Comparison of ENCODE assay signal across 10 mouse cellular contexts in genomic region chr2:80275136-80275535, GRCm38 (mm10). TPM values are rescaled to one million over a fixed set of nuclear protein-coding genes. Genes with fewer than 3 reads are reported as not detected.
DNase-seq lines count a peak whose midpoint lies in the region; ATAC-seq and TF ChIP-seq lines count a peak whose summit lies in the region.
"Had no signal": no experiment of that assay in that cellular context is flagged by ENCODE, and none has a peak within 500 bp of the region (broad histone marks: within the 10 kb centered on the region; RNA-seq: fewer than 3 reads in every experiment).

No protein-coding gene starts in this region.

- no peak overlapping the region for H3K9ac ChIP-seq in forebrain, postnatal 0 days
- H3K9ac ChIP-seq in midbrain, embryonic 11.5 days (ENCODE audit: low read length) = no peak overlapping the region
- no peak overlapping the region for H3K9ac ChIP-seq in midbrain, embryonic 16.5 days (ENCODE audit: low read depth, low read length)
- H3K9ac ChIP-seq: hindbrain, embryonic 15.5 days had no signal

- no peak overlapping the region for H3K4me3 ChIP-seq in forebrain, postnatal 0 days (ENCODE audit: low read depth, low read length)
- H3K4me3 ChIP-seq in forebrain, embryonic 10.5 days = no peak overlapping the region
- no peak overlapping the region for H3K4me3 ChIP-seq in midbrain, embryonic 11.5 days (ENCODE audit: low read depth, low read length)
- no peak overlapping the region for H3K4me3 ChIP-seq in midbrain, embryonic 16.5 days (ENCODE audit: low read depth, low read length)
- H3K4me3 ChIP-seq: hindbrain, embryonic 15.5 days had no signal

- no peaks in the 10 kb centered on the region for H3K27me3 ChIP-seq in forebrain, postnatal 0 days (ENCODE audit: insufficient read depth, low read length)
- H3K27me3 ChIP-seq in forebrain, embryonic 10.5 days (ENCODE audit: poor library complexity, severe bottlenecking) = no peaks in the 10 kb centered on the region
- H3K27me3 ChIP-seq in midbrain, embryonic 11.5 days (ENCODE audit: control insufficient read depth, insufficient read depth, low read length) = no peaks in the 10 kb centered on the region
- no peaks in the 10 kb centered on the region for H3K27me3 ChIP-seq in midbrain, embryonic 16.5 days (ENCODE audit: control insufficient read depth, insufficient read depth, low read depth, low read length)
- H3K27me3 ChIP-seq: hindbrain, embryonic 15.5 days had no signal

- no peak for ATAC-seq in forebrain, postnatal 0 days
- peak; percentile 57; the same call in 1 of the 2 replicates for ATAC-seq in midbrain, embryonic 11.5 days (ENCODE audit: low FRiP score)
- ATAC-seq in midbrain, embryonic 16.5 days = no peak

- H3K9me3 ChIP-seq in forebrain, postnatal 0 days (ENCODE audit: low read length) = no peaks in the 10 kb centered on the region
- no peaks in the 10 kb centered on the region for H3K9me3 ChIP-seq in forebrain, embryonic 10.5 days
- H3K9me3 ChIP-seq in midbrain, embryonic 11.5 days (ENCODE audit: control insufficient read depth, low read length) = no peaks in the 10 kb centered on the region
- no peaks in the 10 kb centered on the region for H3K9me3 ChIP-seq in midbrain, embryonic 16.5 days (replicated peaks; ENCODE audit: control insufficient read depth, low read length, poor library complexity, severe bottlenecking)
- H3K9me3 ChIP-seq: hindbrain, embryonic 15.5 days had no signal

- no peak overlapping the region for H3K27ac ChIP-seq in forebrain, postnatal 0 days (ENCODE audit: low read depth, low read length)
- H3K27ac ChIP-seq in forebrain, embryonic 10.5 days = no peak overlapping the region
- H3K27ac ChIP-seq in midbrain, embryonic 11.5 days (ENCODE audit: low read depth, low read length) = no peak overlapping the region
- no peak overlapping the region for H3K27ac ChIP-seq in midbrain, embryonic 16.5 days (ENCODE audit: low read length)
- H3K27ac ChIP-seq: hindbrain, embryonic 15.5 days had no signal

- no peaks in the 10 kb centered on the region for H3K36me3 ChIP-seq in forebrain, postnatal 0 days (ENCODE audit: insufficient read depth)
- no peaks in the 10 kb centered on the region for H3K36me3 ChIP-seq in forebrain, embryonic 10.5 days (replicated peaks)
- no peaks in the 10 kb centered on the region for H3K36me3 ChIP-seq in midbrain, embryonic 11.5 days (ENCODE audit: control insufficient read depth, insufficient read depth, low read length)
- H3K36me3 ChIP-seq in midbrain, embryonic 16.5 days (ENCODE audit: control insufficient read depth, insufficient read depth, low read length) = no peaks in the 10 kb centered on the region
- H3K36me3 ChIP-seq: hindbrain, embryonic 15.5 days had no signal

- H3K4me1 ChIP-seq in forebrain, postnatal 0 days (ENCODE audit: insufficient read depth) = no peaks in the 10 kb centered on the region
- H3K4me1 ChIP-seq in forebrain, embryonic 10.5 days = no peaks in the 10 kb centered on the region
- H3K4me1 ChIP-seq in midbrain, embryonic 11.5 days (ENCODE audit: control insufficient read depth, insufficient read depth, low read length) = no peaks in the 10 kb centered on the region
- no peaks in the 10 kb centered on the region for H3K4me1 ChIP-seq in midbrain, embryonic 16.5 days (ENCODE audit: control insufficient read depth, insufficient read depth, low read length)
- H3K4me1 ChIP-seq: hindbrain, embryonic 15.5 days had no signal

- no peak overlapping the region for H3K4me2 ChIP-seq in forebrain, postnatal 0 days (ENCODE audit: low read depth)
- H3K4me2 ChIP-seq in midbrain, embryonic 11.5 days = no peak overlapping the region
- no peak overlapping the region for H3K4me2 ChIP-seq in midbrain, embryonic 16.5 days (ENCODE audit: low read length)
- H3K4me2 ChIP-seq: hindbrain, embryonic 15.5 days had no signal

- 43% methylated on average over 2 of the region's 2 CpGs for WGBS in forebrain, postnatal 0 days
- 52% methylated on average over 2 of the region's 2 CpGs for WGBS in forebrain, embryonic 10.5 days
- 50% methylated on average over 2 of the region's 2 CpGs for WGBS in midbrain, embryonic 11.5 days
- 56% methylated on average over 2 of the region's 2 CpGs for WGBS in midbrain, embryonic 16.5 days

- TF ChIP-seq CTCF in forebrain, postnatal 0 days (IDR thresholded peaks at IDR 0.05; ENCODE audit: low read depth) = peak; percentile 60

- DNase-seq in forebrain, postnatal 0 days = peak; percentile 64
- no peak for DNase-seq in forebrain, embryonic 10.5 days (ENCODE audit: extremely low spot score, low spot score)
- peak; percentile 94 for DNase-seq in midbrain, embryonic 11.5 days (ENCODE audit: low spot score, missing footprints)
- DNase-seq in cerebellum, adult 8-10 months = peak; percentile 5
- DNase-seq in kidney, postnatal 36 days = peak; percentile 43 to 57
- peak; percentile 78 for DNase-seq in retina, embryonic 14.5 days (ENCODE audit: low spot score)
- no peak for DNase-seq in thymus, postnatal 14 days

RNA-seq across cellular contexts. Expression of gene Prdx6b, which starts 17.1 kb away (rescaled TPM):
- not detected in 2 replicates for total RNA-seq in forebrain, postnatal 0 days (2014; rRNA removed)
- not detected in 2 replicates for polyA plus RNA-seq in forebrain, postnatal 0 days (2015; fragmentation: Nextera tagmentation; extraction: Ambion mirVana)
- polyA plus RNA-seq in forebrain, embryonic 10.5 days (2016; fragmentation: Nextera tagmentation; extraction: Ambion mirVana) = not detected in 2 replicates
- polyA plus RNA-seq in midbrain, embryonic 11.5 days (2014; fragmentation: Nextera tagmentation; extraction: Ambion mirVana) = not detected in 2 replicates
- not detected in 2 replicates for polyA plus RNA-seq in midbrain, embryonic 16.5 days (2015; fragmentation: Nextera tagmentation; extraction: Ambion mirVana)
- total RNA-seq: adrenal gland, adult 18-20 months had no signal
- polyA plus RNA-seq: hindbrain, embryonic 15.5 days had no signal

RNA-seq across cellular contexts. Expression of gene Dnajc10, which starts 40.1 kb away (rescaled TPM):
- total RNA-seq in forebrain, postnatal 0 days (2014; rRNA removed) = 69.6 and 79.8 TPM in 2 replicates
- 42.1 and 53.4 TPM in 2 replicates for polyA plus RNA-seq in forebrain, postnatal 0 days (2015; fragmentation: Nextera tagmentation; extraction: Ambion mirVana)
- polyA plus RNA-seq in forebrain, embryonic 10.5 days (2016; fragmentation: Nextera tagmentation; extraction: Ambion mirVana) = 83.5 and 86.5 TPM in 2 replicates
- polyA plus RNA-seq in midbrain, embryonic 11.5 days (2014; fragmentation: Nextera tagmentation; extraction: Ambion mirVana) = 98.1 and 111 TPM in 2 replicates
- 64.7 and 69.4 TPM in 2 replicates for polyA plus RNA-seq in midbrain, embryonic 16.5 days (2015; fragmentation: Nextera tagmentation; extraction: Ambion mirVana)

Comparison
In these comparisons a context has a peak if more than half of its experiments do, and no peak if none do; other contexts are left out.
1. DNase-seq: peak in forebrain, postnatal 0 days (single experiment), midbrain, embryonic 11.5 days (single experiment), cerebellum, adult 8-10 months (single experiment), kidney, postnatal 36 days (2 of 2) and retina, embryonic 14.5 days (single experiment); none in forebrain, embryonic 10.5 days (single experiment) and thymus, postnatal 14 days (single experiment).